Mouse (Mus musculus): ENCODE results near the gene Rbm47.

- TF ChIP-seq POLR2A (IDR thresholded peaks at IDR 0.05; ENCODE audit: borderline replicate concordance, extremely low read depth, low read depth, low read length) = no peak
- no peak for TF ChIP-seq CTCF (IDR thresholded peaks at IDR 0.05; ENCODE audit: insufficient read depth, low read length)
Observed at GRCm38 (mm10) chr5:66149111-66149510, 23.8 kb downstream of the Rbm47 start.
